Mouse (Mus musculus): Measurements from ENCODE around the gene Stum.

DNA sequence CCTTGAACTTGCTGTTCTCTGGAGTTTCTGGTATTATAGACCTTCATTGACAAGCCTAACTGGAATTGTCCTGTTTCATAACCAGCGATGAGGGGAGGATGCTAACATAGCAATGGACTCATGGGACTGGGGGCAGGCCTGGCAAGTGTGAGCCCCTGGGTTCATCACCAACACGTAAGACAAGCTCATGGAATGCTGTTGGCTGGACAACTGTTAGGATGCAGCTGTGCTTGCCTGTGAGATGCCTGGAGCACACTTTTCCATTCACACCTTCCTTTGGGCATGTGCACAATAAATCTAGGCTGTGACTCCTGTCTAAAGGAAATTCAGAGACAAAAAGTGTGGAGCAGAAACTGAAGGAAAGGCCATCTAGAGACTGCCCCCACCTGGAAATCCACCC lies 40.0 kb upstream of the Stum start:
- no peak for TF ChIP-seq CTCF (IDR thresholded peaks at IDR 0.05)
- TF ChIP-seq POLR2A (IDR thresholded peaks at IDR 0.05; ENCODE audit: insufficient read depth, low read depth, low read length) = no peak

Measured in heart, adult 2 months (tissue).